Mouse (Mus musculus) neural tube, embryonic 11.5 days (tissue): Measurements from ENCODE around the gene Arrdc5. TPM values are rescaled to one million over a fixed set of nuclear protein-coding genes. Genes with fewer than 3 reads are reported as not detected.

Experiments used
- ATAC-seq: fragments of 200-750 bp; cut with Nextera tagmentation; 2 replicates; pipeline ENCODE4 v1.8.0; 2017; ENCODE audit warnings: moderate number of reproducible peaks, mild to moderate bottlenecking, moderate TSS enrichment, moderate library complexity; ENCODE audit not compliant: insufficient read depth, low FRiP score, low TSS enrichment
- DNase-seq: peaks from one replicate; pipeline ENCODE4 v3.0.0-alpha.2; 2015; ENCODE audit warnings: low spot score
- H3K27ac ChIP-seq: fragments of 300-500 bp; sonication (generic); 2 replicates; pipeline ENCODE4 v1.5.1; 2014; ENCODE audit warnings: low read depth, mild to moderate bottlenecking, low read length
- H3K27me3 ChIP-seq: fragments of 300-500 bp; sonication (generic); 2 replicates; pipeline ENCODE4 v1.6.1; 2014; ENCODE audit warnings: mild to moderate bottlenecking, low read length, mixed read lengths; ENCODE audit not compliant: control insufficient read depth, insufficient read depth
- H3K36me3 ChIP-seq: fragments of 300-500 bp; sonication (generic); 2 replicates; pipeline ENCODE4 v1.6.1; 2014; ENCODE audit warnings: mild to moderate bottlenecking, low read length, moderate library complexity, mixed read lengths; ENCODE audit not compliant: control insufficient read depth, insufficient read depth
- H3K4me1 ChIP-seq: fragments of 300-500 bp; sonication (generic); 2 replicates; pipeline ENCODE4 v1.6.1; 2014; ENCODE audit warnings: low read length, mixed read lengths; ENCODE audit not compliant: control insufficient read depth, insufficient read depth
- H3K4me2 ChIP-seq: fragments of 300-500 bp; sonication (generic); 2 replicates; pipeline ENCODE4 v1.6.1; 2014; ENCODE audit warnings: low read depth, mild to moderate bottlenecking, moderate library complexity
- H3K4me3 ChIP-seq: fragments of 300-500 bp; sonication (generic); 2 replicates; pipeline ENCODE4 v1.5.1; 2014; ENCODE audit warnings: low read depth, low read length
- H3K9ac ChIP-seq: fragments of 300-500 bp; sonication (generic); 2 replicates; pipeline ENCODE4 v1.6.1; 2014; ENCODE audit warnings: mild to moderate bottlenecking, low read length
- H3K9me3 ChIP-seq: fragments of 300-500 bp; sonication (generic); 2 replicates; pipeline ENCODE4 v1.6.1; 2016; ENCODE audit warnings: low read length; ENCODE audit not compliant: control insufficient read depth
- WGBS: fragments of 180-500 bp; shearing (Covaris S2); extraction: QIAGEN DNeasy Blood & Tissue Kit; methylation state at CpG from one replicate; pipeline ENCODE4 v1.1.7; 2014; 5-methylcytosine and 5-hydroxymethylcytosine counted together
- polyA plus RNA-seq: library from polyadenylated mRNA; unstranded; fragments of >200 nt; fragmentation: Nextera tagmentation; extraction: Ambion mirVana; gene quantifications from 2 replicates; pipeline ENCODE4 v1.2.1, GENCODE M21; 2014

Arrdc5 gene
- not detected in 2 replicates for polyA plus RNA-seq

- H3K9ac ChIP-seq = no peak within 1 kb of the TSS
- no peaks in the 10 kb centered on the region for H3K27me3 ChIP-seq
- no peak within 1 kb of the TSS for H3K4me3 ChIP-seq
- no peaks in the 10 kb centered on the region for H3K36me3 ChIP-seq
- no peak for ATAC-seq
- H3K27ac ChIP-seq = no peak within 1 kb of the TSS
- 90% methylated on average over 9 of the region's 9 CpGs for WGBS
- peaks cover 13% of the 10 kb centered on the region for H3K4me1 ChIP-seq
- no peak within 1 kb of the TSS for H3K4me2 ChIP-seq
- no peak for DNase-seq
- H3K9me3 ChIP-seq = no peaks in the 10 kb centered on the region
Measured at GRCm38 (mm10) chr17:56300186-56300585, at the start of gene Arrdc5. TSS of gene Arrdc5 (minus strand) at chr17:56300286.

GRCm38 (mm10) chr17:56348586-56348985, 48.5 kb upstream of the Arrdc5 start:
- H3K4me1 ChIP-seq = no peaks in the 10 kb centered on the region
- DNase-seq (no peak), ATAC-seq (no peak)
- H3K36me3 ChIP-seq = peaks cover 8% of the 10 kb centered on the region
- no peak overlapping the region for H3K4me3 ChIP-seq
- no peaks in the 10 kb centered on the region for H3K9me3 ChIP-seq
- H3K9ac ChIP-seq = no peak overlapping the region
- H3K4me2 ChIP-seq = no peak overlapping the region
- H3K27me3 ChIP-seq = no peaks in the 10 kb centered on the region
- no peak overlapping the region for H3K27ac ChIP-seq

GRCm38 (mm10) chr17:56348128-56348527, 48.0 kb upstream of the Arrdc5 start:
- Histone ChIP-seq H3K4me1 (no peaks in the 10 kb centered on the region), H3K9ac (no peak overlapping the region), H3K4me3 (no peak overlapping the region), H3K4me2 (no peak overlapping the region), H3K9me3 (no peaks in the 10 kb centered on the region), H3K36me3 (peaks cover 3% of the 10 kb centered on the region), H3K27me3 (no peaks in the 10 kb centered on the region), H3K27ac (no peak overlapping the region)
- DNase-seq = no peak
- no peak for ATAC-seq
- WGBS = 83% methylated on average over 4 of the region's 4 CpGs

- no peak overlapping the region for H3K4me2 ChIP-seq
- DNase-seq (no peak), ATAC-seq (no peak)
- WGBS = 82% methylated on average over 2 of the region's 2 CpGs
- no peak overlapping the region for H3K4me3 ChIP-seq
- no peak overlapping the region for H3K9ac ChIP-seq
- no peaks in the 10 kb centered on the region for H3K27me3 ChIP-seq
- no peak overlapping the region for H3K27ac ChIP-seq
- no peaks in the 10 kb centered on the region for H3K4me1 ChIP-seq
- H3K9me3 ChIP-seq = no peaks in the 10 kb centered on the region
- H3K36me3 ChIP-seq = no peaks in the 10 kb centered on the region
Measured at GRCm38 (mm10) chr17:56345364-56345763, 45.3 kb upstream of the Arrdc5 start.

- no peaks in the 10 kb centered on the region for H3K27me3 ChIP-seq
- H3K9ac ChIP-seq = no peak overlapping the region
- 79% methylated on average over 3 of the region's 3 CpGs for WGBS
- H3K9me3 ChIP-seq = no peaks in the 10 kb centered on the region
- no peak for ATAC-seq
- no peaks in the 10 kb centered on the region for H3K36me3 ChIP-seq
- H3K4me3 ChIP-seq = no peak overlapping the region
- no peak overlapping the region for H3K4me2 ChIP-seq
- H3K27ac ChIP-seq = no peak overlapping the region
- no peaks in the 10 kb centered on the region for H3K4me1 ChIP-seq
- no peak for DNase-seq
Measured at GRCm38 (mm10) chr17:56343466-56343865, 43.4 kb upstream of the Arrdc5 start.

GRCm38 (mm10) chr17:56340717-56341116, 40.6 kb upstream of the Arrdc5 start:
- H3K36me3 ChIP-seq = no peaks in the 10 kb centered on the region
- no peak for ATAC-seq
- no peaks in the 10 kb centered on the region for H3K9me3 ChIP-seq
- H3K27me3 ChIP-seq = no peaks in the 10 kb centered on the region
- H3K9ac ChIP-seq = no peak overlapping the region
- H3K4me3 ChIP-seq = no peak overlapping the region
- no peak overlapping the region for H3K27ac ChIP-seq
- no peak for DNase-seq
- no peaks in the 10 kb centered on the region for H3K4me1 ChIP-seq
- no peak overlapping the region for H3K4me2 ChIP-seq

GRCm38 (mm10) chr17:56338909-56339308, 38.8 kb upstream of the Arrdc5 start:
- no peaks in the 10 kb centered on the region for H3K27me3 ChIP-seq
- ATAC-seq (no peak), DNase-seq (peak; percentile 35)
- no peaks in the 10 kb centered on the region for H3K36me3 ChIP-seq
- no peak overlapping the region for H3K9ac ChIP-seq
- no peak overlapping the region for H3K4me2 ChIP-seq
- no peaks in the 10 kb centered on the region for H3K4me1 ChIP-seq
- no peaks in the 10 kb centered on the region for H3K9me3 ChIP-seq
- 53% methylated on average over 4 of the region's 4 CpGs for WGBS
- no peak overlapping the region for H3K4me3 ChIP-seq
- no peak overlapping the region for H3K27ac ChIP-seq

- no peak overlapping the region for H3K4me2 ChIP-seq
- no peaks in the 10 kb centered on the region for H3K9me3 ChIP-seq
- H3K27me3 ChIP-seq = no peaks in the 10 kb centered on the region
- no peak overlapping the region for H3K4me3 ChIP-seq
- no peaks in the 10 kb centered on the region for H3K4me1 ChIP-seq
- H3K27ac ChIP-seq = no peak overlapping the region
- DNase-seq (no peak), ATAC-seq (no peak)
- 94% methylated on average over 6 of the region's 6 CpGs for WGBS
- H3K9ac ChIP-seq = no peak overlapping the region
- no peaks in the 10 kb centered on the region for H3K36me3 ChIP-seq
Measured at GRCm38 (mm10) chr17:56337791-56338190, 37.7 kb upstream of the Arrdc5 start.

GRCm38 (mm10) chr17:56337190-56337589, 37.1 kb upstream of the Arrdc5 start:
- no peak overlapping the region for H3K4me3 ChIP-seq
- WGBS = 66% methylated on average over 4 of the region's 4 CpGs
- peak; percentile 17; the same call in 1 of the 2 replicates for ATAC-seq

More at GRCm38 (mm10) chr17:56337190-56337589, 37.1 kb upstream of the Arrdc5 start:
- peak; percentile 59 for DNase-seq
- no peaks in the 10 kb centered on the region for H3K4me1 ChIP-seq
- no peaks in the 10 kb centered on the region for H3K36me3 ChIP-seq
- no peaks in the 10 kb centered on the region for H3K9me3 ChIP-seq
- no peak overlapping the region for H3K27ac ChIP-seq
- H3K4me2 ChIP-seq = no peak overlapping the region
- no peaks in the 10 kb centered on the region for H3K27me3 ChIP-seq
- no peak overlapping the region for H3K9ac ChIP-seq
